Mouse (Mus musculus): ENCODE measurements around the gene Prrt2.

DNA sequence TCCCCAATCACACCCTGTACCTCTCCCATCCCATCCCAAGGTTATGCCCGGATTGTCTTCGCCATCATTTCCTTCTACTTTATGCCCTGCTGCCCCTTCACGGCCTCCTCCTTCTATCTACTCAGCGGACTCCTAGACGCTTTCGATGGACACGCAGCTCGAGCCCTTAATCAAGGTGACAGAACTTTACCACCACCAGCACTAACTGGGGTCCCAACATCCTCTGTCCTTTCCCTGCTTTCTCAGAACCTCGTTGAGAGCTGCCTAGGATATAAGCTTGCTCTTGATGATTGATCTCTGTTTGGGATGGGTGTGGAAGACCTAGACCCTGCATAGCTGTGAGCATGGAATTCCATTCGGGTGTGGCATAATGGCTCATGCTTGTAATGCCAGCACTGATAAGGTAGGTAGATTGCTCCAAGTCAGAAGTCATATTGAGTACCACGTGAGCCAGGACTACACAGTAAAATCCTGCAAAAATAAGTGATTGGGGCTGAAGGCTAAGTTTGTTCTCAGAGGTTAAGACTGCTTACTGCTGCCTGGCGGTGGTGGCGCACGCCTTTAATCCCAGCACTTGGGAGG, 44.0 kb downstream of the Prrt2 start:
- TF ChIP-seq POLR2A (IDR thresholded peaks at IDR 0.05; ENCODE audit: insufficient read depth, low read depth, low read length) (no peak), CTCF (IDR thresholded peaks at IDR 0.05; ENCODE audit: insufficient read depth, low read depth, low read length) (no peak)
